In genomic region chr1:107376952-107377351, GRCm38 (mm10) we compare ENCODE assay signal across 18 mouse cellular contexts. TPM values are rescaled to one million over a fixed set of nuclear protein-coding genes. Genes with fewer than 3 reads are reported as not detected.
"Had no signal": no experiment of that assay in that cellular context is flagged by ENCODE, and none has a peak within 500 bp of the region (broad histone marks: within the 10 kb centered on the region; RNA-seq: fewer than 3 reads in every experiment).

No protein-coding gene starts in this region.

- H3K4me2 ChIP-seq: liver, embryonic 11.5 days; lung, embryonic 15.5 days; neural tube, embryonic 13.5 days had no signal

- H3K9me3 ChIP-seq: limb, embryonic 10.5 days; lung, embryonic 15.5 days; midbrain, embryonic 10.5 days; neural tube, embryonic 13.5 days had no signal

- H3K27ac ChIP-seq: left cerebral cortex, adult 2 months; limb, embryonic 10.5 days; lung, embryonic 15.5 days; midbrain, embryonic 10.5 days; neural tube, embryonic 13.5 days; stomach, postnatal 0 days had no signal

- H3K9ac ChIP-seq: lung, embryonic 15.5 days; neural tube, embryonic 13.5 days had no signal

- H3K4me1 ChIP-seq: limb, embryonic 10.5 days; lung, embryonic 15.5 days; midbrain, embryonic 10.5 days; neural tube, embryonic 13.5 days had no signal

- H3K4me3 ChIP-seq: left cerebral cortex, adult 2 months; limb, embryonic 10.5 days; lung, embryonic 15.5 days; midbrain, embryonic 10.5 days; neural tube, embryonic 13.5 days had no signal

- DNase-seq: kidney, adult 18-20 months; kidney, postnatal 25 days; midbrain, embryonic 14.5 days; retina, postnatal 1 day; right cerebral cortex, postnatal 14 days; thymus, postnatal 4 days had no signal

- H3K27me3 ChIP-seq: lung, embryonic 15.5 days; neural tube, embryonic 13.5 days had no signal

- H3K36me3 ChIP-seq: limb, embryonic 10.5 days; lung, embryonic 15.5 days; midbrain, embryonic 10.5 days; neural tube, embryonic 13.5 days had no signal

RNA-seq across cellular contexts. Expression of gene Serpinb11, which starts 16.0 kb away (rescaled TPM):
- total RNA-seq: layer of hippocampus, postnatal 25 days; left cerebral cortex, adult 2 months; left cerebral cortex, postnatal 14 days had no signal
- polyA plus RNA-seq: kidney, embryonic 14.5 days; limb, embryonic 10.5 days; liver, embryonic 11.5 days; liver, embryonic 16.5 days; midbrain, embryonic 10.5 days; midbrain, embryonic 14.5 days; neural tube, embryonic 13.5 days; small intestine, adult 2 months had no signal

RNA-seq across cellular contexts. Expression of gene Serpinb7, which starts 22.5 kb away (rescaled TPM):
- total RNA-seq: layer of hippocampus, postnatal 25 days; left cerebral cortex, adult 2 months; left cerebral cortex, postnatal 14 days had no signal
- polyA plus RNA-seq: kidney, embryonic 14.5 days; limb, embryonic 10.5 days; liver, embryonic 16.5 days; midbrain, embryonic 10.5 days; midbrain, embryonic 14.5 days; neural tube, embryonic 13.5 days; small intestine, adult 2 months had no signal
